Mouse (Mus musculus): ENCODE data around the gene Neurod2. TPM values are rescaled to one million over a fixed set of nuclear protein-coding genes. Genes with fewer than 3 reads are reported as not detected.

Gene Neurod2
- polyA plus RNA-seq, 1 experiment from 2014 or later: not detected

- Histone ChIP-seq H3K27ac (ENCODE audit: low read depth) (no peak overlapping the region), H3K9me3 (ENCODE audit: low read depth, low read length) (no peaks in the 10 kb centered on the region), H3K4me1 (ENCODE audit: insufficient read depth) (no peaks in the 10 kb centered on the region), H3K9ac (no peak overlapping the region), H3K4me2 (0 out of 2 replicates have a peak overlapping the region, but pooled peaks have one; percentile 18), H3K4me3 (ENCODE audit: low read depth, low read length) (no peak overlapping the region), H3K36me3 (ENCODE audit: insufficient read depth) (no peaks in the 10 kb centered on the region), H3K27me3 (ENCODE audit: insufficient read depth, low read length) (peaks cover 47% of the 10 kb centered on the region)
- DNase-seq: peak; percentile 92
- ATAC-seq (ENCODE audit: insufficient read depth): no peak
- TF ChIP-seq CTCF (IDR thresholded peaks at IDR 0.05; ENCODE audit: low read depth): no peak
- 3% methylated on average over 26 of the region's 26 CpGs for WGBS
These were observed 15.6 kb downstream of the Neurod2 start for GRCm38 (mm10) chr11:98313790-98314323.

- peak; percentile 62 for DNase-seq
- Histone ChIP-seq H3K36me3 (ENCODE audit: insufficient read depth) (no peaks in the 10 kb centered on the region), H3K27me3 (ENCODE audit: insufficient read depth, low read length) (peaks cover 12% of the 10 kb centered on the region; the same call in 1 of the 2 replicates), H3K9me3 (ENCODE audit: low read depth, low read length) (no peaks in the 10 kb centered on the region), H3K4me3 (ENCODE audit: low read depth, low read length) (no peak overlapping the region), H3K27ac (ENCODE audit: low read depth) (no peak overlapping the region), H3K4me2 (peak overlapping the region; percentile 34), H3K4me1 (ENCODE audit: insufficient read depth) (peaks cover 5% of the 10 kb centered on the region; the same call in 1 of the 2 replicates), H3K9ac (no peak overlapping the region)
- WGBS: 7% methylated on average over 10 of the region's 10 CpGs
- 0 out of 2 replicates have a peak, but pooled peaks have one; percentile 25 for ATAC-seq (ENCODE audit: insufficient read depth)
- no peak for TF ChIP-seq CTCF (IDR thresholded peaks at IDR 0.05; ENCODE audit: low read depth)
These were observed 30.8 kb downstream of the Neurod2 start for GRCm38 (mm10) chr11:98298484-98299205.

- H3K9me3 ChIP-seq (ENCODE audit: low read depth, low read length): no peaks in the 10 kb centered on the region
These were observed 31.7 kb downstream of the Neurod2 start for GRCm38 (mm10) chr11:98297778-98298177.

GRCm38 (mm10) chr11:98296916-98297315 lies 32.5 kb downstream of the Neurod2 start:
- no peak overlapping the region for H3K27ac ChIP-seq (ENCODE audit: low read depth)
- ATAC-seq (ENCODE audit: insufficient read depth) (no peak), DNase-seq (no peak)
- no peak overlapping the region for H3K9ac ChIP-seq
- H3K9me3 ChIP-seq (ENCODE audit: low read depth, low read length): no peaks in the 10 kb centered on the region
- no peak overlapping the region for H3K4me3 ChIP-seq (ENCODE audit: low read depth, low read length)
- H3K4me1 ChIP-seq (ENCODE audit: insufficient read depth): peaks cover 5% of the 10 kb centered on the region; the same call in 1 of the 2 replicates
- TF ChIP-seq CTCF (IDR thresholded peaks at IDR 0.05; ENCODE audit: low read depth): no peak
- peaks cover 12% of the 10 kb centered on the region; the same call in 1 of the 2 replicates for H3K27me3 ChIP-seq (ENCODE audit: insufficient read depth, low read length)
- 33% methylated on average over 2 of the region's 2 CpGs for WGBS
- no peaks in the 10 kb centered on the region for H3K36me3 ChIP-seq (ENCODE audit: insufficient read depth)
- H3K4me2 ChIP-seq: no peak overlapping the region

More at GRCm38 (mm10) chr11:98297778-98298177, 31.7 kb downstream of the Neurod2 start:
- DNase-seq: peak; percentile 23
- ATAC-seq (ENCODE audit: insufficient read depth): no peak
- no peak for TF ChIP-seq CTCF (IDR thresholded peaks at IDR 0.05; ENCODE audit: low read depth)
- Histone ChIP-seq H3K36me3 (ENCODE audit: insufficient read depth) (no peaks in the 10 kb centered on the region), H3K4me2 (no peak overlapping the region), H3K27ac (ENCODE audit: low read depth) (no peak overlapping the region), H3K27me3 (ENCODE audit: insufficient read depth, low read length) (peaks cover 12% of the 10 kb centered on the region; the same call in 1 of the 2 replicates), H3K4me3 (ENCODE audit: low read depth, low read length) (no peak overlapping the region), H3K9ac (no peak overlapping the region), H3K4me1 (ENCODE audit: insufficient read depth) (peaks cover 5% of the 10 kb centered on the region; the same call in 1 of the 2 replicates)
- WGBS: 20% methylated on average over 7 of the region's 7 CpGs

- H3K27ac ChIP-seq (ENCODE audit: low read depth): no peak overlapping the region
- peak; percentile 84 for TF ChIP-seq CTCF (IDR thresholded peaks at IDR 0.05; ENCODE audit: low read depth)
- peaks cover 12% of the 10 kb centered on the region; the same call in 1 of the 2 replicates for H3K27me3 ChIP-seq (ENCODE audit: insufficient read depth, low read length)
- no peaks in the 10 kb centered on the region for H3K9me3 ChIP-seq (ENCODE audit: low read depth, low read length)
- no peak overlapping the region for H3K9ac ChIP-seq
- H3K4me2 ChIP-seq: no peak overlapping the region
- peaks cover 5% of the 10 kb centered on the region; the same call in 1 of the 2 replicates for H3K4me1 ChIP-seq (ENCODE audit: insufficient read depth)
- DNase-seq (peak; percentile 76), ATAC-seq (ENCODE audit: insufficient read depth) (no peak)
- 9% methylated on average over 5 of the region's 5 CpGs for WGBS
- no peaks in the 10 kb centered on the region for H3K36me3 ChIP-seq (ENCODE audit: insufficient read depth)
- no peak overlapping the region for H3K4me3 ChIP-seq (ENCODE audit: low read depth, low read length)
These were observed 33.2 kb downstream of the Neurod2 start for GRCm38 (mm10) chr11:98296277-98296676.

- peak; percentile 4 for DNase-seq
- peaks cover 9% of the 10 kb centered on the region; the same call in 1 of the 2 replicates for H3K27me3 ChIP-seq (ENCODE audit: insufficient read depth, low read length)
- H3K4me2 ChIP-seq: peak overlapping the region; percentile 97
- H3K9me3 ChIP-seq (ENCODE audit: low read depth, low read length): no peaks in the 10 kb centered on the region
- H3K4me3 ChIP-seq (ENCODE audit: low read depth, low read length): peak overlapping the region; percentile 74
- peak overlapping the region; percentile 69 for H3K9ac ChIP-seq
- no peak for TF ChIP-seq CTCF (IDR thresholded peaks at IDR 0.05; ENCODE audit: low read depth)
- no peaks in the 10 kb centered on the region for H3K36me3 ChIP-seq (ENCODE audit: insufficient read depth)
- ATAC-seq (ENCODE audit: insufficient read depth): peak; percentile 36; the same call in 1 of the 2 replicates
- 4% methylated on average over 9 of the region's 9 CpGs for WGBS
- H3K27ac ChIP-seq (ENCODE audit: low read depth): no peak overlapping the region
- H3K4me1 ChIP-seq (ENCODE audit: insufficient read depth): peaks cover 5% of the 10 kb centered on the region; the same call in 1 of the 2 replicates
These were observed 34.3 kb downstream of the Neurod2 start for GRCm38 (mm10) chr11:98295013-98295585.
